Mouse (Mus musculus) forebrain, embryonic 16.5 days (tissue): Measurements from ENCODE around the gene Ube2l6. TPM values are rescaled to one million over a fixed set of nuclear protein-coding genes. Genes with fewer than 3 reads are reported as not detected.

ENCODE experiments used
- ATAC-seq: fragments of 200-750 bp; cut with Nextera tagmentation; 2 replicates; pipeline ENCODE4 v1.8.0; 2017; ENCODE audit warnings: mild to moderate bottlenecking, moderate library complexity
- H3K27ac ChIP-seq: fragments of 300-500 bp; sonication (generic); 2 replicates; pipeline ENCODE4 v1.5.1; 2014; ENCODE audit warnings: low read length, control low read depth
- H3K27me3 ChIP-seq: fragments of 300-500 bp; sonication (generic); replicated peaks from 2 replicates; pipeline ENCODE4 v1.6.1; 2014; ENCODE audit warnings: low read length; ENCODE audit not compliant: control insufficient read depth, insufficient read depth
- H3K36me3 ChIP-seq: fragments of 300-500 bp; sonication (generic); 2 replicates; pipeline ENCODE4 v1.6.1; 2014; ENCODE audit not compliant: control insufficient read depth, insufficient read depth
- H3K4me1 ChIP-seq: fragments of 300-500 bp; sonication (generic); replicated peaks from 2 replicates; pipeline ENCODE4 v1.6.1; 2014; ENCODE audit warnings: low read length; ENCODE audit not compliant: control insufficient read depth, insufficient read depth
- H3K4me2 ChIP-seq: fragments of 300-500 bp; sonication (generic); 2 replicates; pipeline ENCODE4 v1.6.1; 2014; ENCODE audit warnings: mild to moderate bottlenecking, low read length, control low read depth
- H3K4me3 ChIP-seq: fragments of 300-500 bp; sonication (generic); replicated peaks from 2 replicates; pipeline ENCODE4 v1.5.1; 2014; ENCODE audit warnings: mild to moderate bottlenecking, low read length, control low read depth
- H3K9ac ChIP-seq: fragments of 300-500 bp; sonication (generic); replicated peaks from 2 replicates; pipeline ENCODE4 v1.6.1; 2014; ENCODE audit warnings: low read depth, low read length, control low read depth
- H3K9me3 ChIP-seq: fragments of 300-500 bp; sonication (generic); 2 replicates; pipeline ENCODE4 v1.6.1; 2016; ENCODE audit warnings: low read length; ENCODE audit not compliant: control insufficient read depth
- WGBS: fragments of 180-500 bp; shearing (Covaris S2); extraction: QIAGEN DNeasy Blood & Tissue Kit; methylation state at CpG from one replicate; pipeline ENCODE4 v1.1.7; 2014; 5-methylcytosine and 5-hydroxymethylcytosine counted together
- polyA plus RNA-seq: library from polyadenylated mRNA; unstranded; fragments of >200 nt; fragmentation: Nextera tagmentation; extraction: Ambion mirVana; gene quantifications from 2 replicates; pipeline ENCODE4 v1.2.1, GENCODE M21; 2015

Gene Ube2l6
- polyA plus RNA-seq, 1 experiment from 2014 or later, result 21.2 TPM

- Histone ChIP-seq H3K36me3 (no peaks in the 10 kb centered on the region), H3K27me3 (no peaks in the 10 kb centered on the region), H3K9ac (no peak overlapping the region), H3K27ac (no peak overlapping the region), H3K4me3 (no peak overlapping the region), H3K4me2 (no peak overlapping the region), H3K4me1 (no peaks in the 10 kb centered on the region), H3K9me3 (no peaks in the 10 kb centered on the region)
- ATAC-seq, result peak; percentile 76
- 46% methylated on average over 2 of the region's 2 CpGs for WGBS
Measured at GRCm38 (mm10) chr2:84855732-84856131, 57.1 kb downstream of the Ube2l6 start.

DNA sequence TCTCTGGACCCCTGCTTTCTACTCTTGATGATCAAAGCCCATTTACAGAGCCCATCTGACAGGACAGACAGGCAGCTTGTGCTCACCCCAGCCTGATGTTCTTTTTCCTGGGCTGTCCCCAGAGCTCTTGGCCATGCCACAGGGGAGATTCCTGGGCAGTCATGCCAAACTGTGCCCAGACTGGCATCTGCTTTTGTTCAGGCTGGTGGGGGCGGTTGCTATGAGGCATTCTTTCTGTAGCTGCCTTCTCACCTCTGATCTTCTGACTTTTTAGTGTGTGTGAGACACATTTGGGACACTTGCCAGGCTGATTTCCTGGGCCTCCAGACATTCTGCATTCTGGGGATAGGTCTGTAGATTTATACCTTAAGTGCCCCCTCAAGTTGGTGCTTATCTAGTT, 59.9 kb downstream of the Ube2l6 start:
- no peak for ATAC-seq
- WGBS, result 90% methylated on average over 1 of the region's 1 CpGs
- H3K27ac ChIP-seq, result no peak overlapping the region
- H3K9me3 ChIP-seq, result no peaks in the 10 kb centered on the region
- H3K4me1 ChIP-seq, result no peaks in the 10 kb centered on the region
- no peaks in the 10 kb centered on the region for H3K36me3 ChIP-seq
- H3K9ac ChIP-seq, result no peak overlapping the region
- no peak overlapping the region for H3K4me3 ChIP-seq
- no peaks in the 10 kb centered on the region for H3K27me3 ChIP-seq
- no peak overlapping the region for H3K4me2 ChIP-seq

Other genes starting within 250 kb of the Ube2l6 start
- gene Ctnnd1, start 148.1 kb upstream of the Ube2l6 start, polyA plus RNA-seq, result 41.7 and 45.6 TPM in 2 replicates
- gene Btbd18, start 139.7 kb upstream of the Ube2l6 start, polyA plus RNA-seq, result 0.41 and 0.52 TPM in 2 replicates
- gene Selenoh, start 128.1 kb upstream of the Ube2l6 start, polyA plus RNA-seq, result 213 and 225 TPM in 2 replicates
- not detected in 2 replicates for gene Gm28635, start 120.8 kb upstream of the Ube2l6 start, polyA plus RNA-seq
- gene Med19, start 120.4 kb upstream of the Ube2l6 start, polyA plus RNA-seq, result 53.8 and 54.3 TPM in 2 replicates
- 212 and 231 TPM in 2 replicates for gene Tmx2, start 119.7 kb upstream of the Ube2l6 start, polyA plus RNA-seq
- gene Zdhhc5, start 83.6 kb upstream of the Ube2l6 start, polyA plus RNA-seq, result 19.4 and 20.1 TPM in 2 replicates
- 28.1 and 28.8 TPM in 2 replicates for gene Clp1, start 71.5 kb upstream of the Ube2l6 start, polyA plus RNA-seq
- gene Ypel4, start 64.8 kb upstream of the Ube2l6 start, polyA plus RNA-seq, result 21.8 and 24.7 TPM in 2 replicates
- 3.9 and 4.9 TPM in 2 replicates for gene Gm19426, start 55.2 kb upstream of the Ube2l6 start, polyA plus RNA-seq
- gene Serping1, start 23.4 kb upstream of the Ube2l6 start, polyA plus RNA-seq, result 25.0 and 26.9 TPM in 2 replicates
- gene Smtnl1, start 23.8 kb downstream of the Ube2l6 start, polyA plus RNA-seq, result not detected in 2 replicates
- 58.0 and 69.5 TPM in 2 replicates for gene Timm10, start 28.2 kb downstream of the Ube2l6 start, polyA plus RNA-seq
- gene Slc43a1, start 40.0 kb downstream of the Ube2l6 start, polyA plus RNA-seq, result 2.6 and 3.1 TPM in 2 replicates
- 9.8 and 11.4 TPM in 2 replicates for gene Rtn4rl2, start 87.9 kb downstream of the Ube2l6 start, polyA plus RNA-seq
- 6.6 and 7.2 TPM in 2 replicates for gene Slc43a3, start 137.8 kb downstream of the Ube2l6 start, polyA plus RNA-seq
- not detected in 2 replicates for gene Prg2, start 181.6 kb downstream of the Ube2l6 start, polyA plus RNA-seq
- not detected in 2 replicates for gene Prg3, start 189.4 kb downstream of the Ube2l6 start, polyA plus RNA-seq
- gene Ssrp1, start 238.4 kb downstream of the Ube2l6 start, polyA plus RNA-seq, result 228 and 250 TPM in 2 replicates
- 0.66 and 1.1 TPM in 2 replicates for gene P2rx3, start 238.6 kb downstream of the Ube2l6 start, polyA plus RNA-seq
- gene Tnks1bp1, start 249.2 kb downstream of the Ube2l6 start, polyA plus RNA-seq, result 24.0 and 26.2 TPM in 2 replicates